Mouse (Mus musculus) adrenal gland, adult 2 months (tissue): ENCODE data around the gene Bahcc1. TPM values are rescaled to one million over a fixed set of nuclear protein-coding genes. Genes with fewer than 3 reads are reported as not detected.

ENCODE experiments used
- DNase-seq: peaks from one replicate; pipeline ENCODE4 v3.0.0; 2021
- polyA plus RNA-seq: library from polyadenylated mRNA; depleted of rRNA; stranded (reverse); fragments of >200 nt; gene quantifications from 2 replicates; pipeline ENCODE4 v1.2.3, GENCODE M21; 2012
- total RNA-seq, 2 experiments: library from RNA; stranded (reverse); gene quantifications; 2 replicates each; pipeline ENCODE4 v1.2.3; 2021

The Bahcc1 gene
- total and polyA plus RNA-seq, 3 experiments: 9.2 to 21.9 (median 19.5) TPM

GRCm38 (mm10) chr11:120260769-120261150 is 28.0 kb downstream of the Bahcc1 start:
- no peak for DNase-seq

- DNase-seq: peak; percentile 98
These were observed 28.9 kb downstream of the Bahcc1 start for GRCm38 (mm10) chr11:120261416-120262355.

- DNase-seq: peak; percentile 79
These were observed 29.7 kb downstream of the Bahcc1 start for GRCm38 (mm10) chr11:120262356-120262901.

- no peak for DNase-seq
These were observed 30.4 kb downstream of the Bahcc1 start for GRCm38 (mm10) chr11:120263176-120263575.

GRCm38 (mm10) chr11:120264008-120264407 is 31.3 kb downstream of the Bahcc1 start:
- no peak for DNase-seq

GRCm38 (mm10) chr11:120265458-120265857 is 32.7 kb downstream of the Bahcc1 start:
- no peak for DNase-seq

GRCm38 (mm10) chr11:120266259-120266758 is 33.6 kb downstream of the Bahcc1 start:
- DNase-seq: no peak

GRCm38 (mm10) chr11:120267274-120267673 is 34.5 kb downstream of the Bahcc1 start:
- DNase-seq: no peak

GRCm38 (mm10) chr11:120267676-120268075 is 34.9 kb downstream of the Bahcc1 start:
- DNase-seq: no peak

- no peak for DNase-seq
These were observed 35.6 kb downstream of the Bahcc1 start for GRCm38 (mm10) chr11:120268195-120268967.

- no peak for DNase-seq
These were observed 36.3 kb downstream of the Bahcc1 start for GRCm38 (mm10) chr11:120269007-120269406.

- no peak for DNase-seq
These were observed 36.9 kb downstream of the Bahcc1 start for GRCm38 (mm10) chr11:120269498-120270104.

GRCm38 (mm10) chr11:120279335-120279734 is 46.6 kb downstream of the Bahcc1 start:
- DNase-seq: peak; percentile 37

- DNase-seq: peak; percentile 69
These were observed 47.6 kb downstream of the Bahcc1 start for GRCm38 (mm10) chr11:120280281-120280773.

- no peak for DNase-seq
These were observed 48.0 kb downstream of the Bahcc1 start for GRCm38 (mm10) chr11:120280774-120281173.

- peak; percentile 78 for DNase-seq
These were observed 48.5 kb downstream of the Bahcc1 start for GRCm38 (mm10) chr11:120281197-120281596.

GRCm38 (mm10) chr11:120283542-120283941 is 50.8 kb downstream of the Bahcc1 start:
- peak; percentile 64 for DNase-seq

GRCm38 (mm10) chr11:120289644-120290043 is 56.9 kb downstream of the Bahcc1 start:
- DNase-seq: no peak

GRCm38 (mm10) chr11:120290266-120290665 is 57.5 kb downstream of the Bahcc1 start:
- DNase-seq: no peak

GRCm38 (mm10) chr11:120293714-120294113 is 61.0 kb downstream of the Bahcc1 start:
- DNase-seq: peak; percentile 65

- no peak for DNase-seq
These were observed 63.8 kb downstream of the Bahcc1 start for GRCm38 (mm10) chr11:120296305-120297144.
